Mouse (Mus musculus) heart, postnatal 0 days (tissue): Measurements from ENCODE around the gene Zpbp2.

Source experiments
- CTCF ChIP-seq: IDR thresholded peaks from 2 replicates; pipeline ENCODE4 v1.5.1; 2016; ENCODE audit warnings: antibody characterized with exemption, control low read depth, low read depth
- EP300 ChIP-seq: IDR thresholded peaks from 2 replicates; pipeline ENCODE4 v1.6.1; 2016; ENCODE audit warnings: antibody characterized with exemption, low read depth

- no peak for TF ChIP-seq EP300
- TF ChIP-seq CTCF = no peak
Observed at GRCm38 (mm10) chr11:98584146-98584545, 33.2 kb downstream of the Zpbp2 start.
